Mouse (Mus musculus): ENCODE measurements around the gene Snapc4. TPM values are rescaled to one million over a fixed set of nuclear protein-coding genes. Genes with fewer than 3 reads are reported as not detected.

Snapc4 gene
- total RNA-seq (2023), result 100 to 1,000 TPM; 109 to 121 TPM

GRCm38 (mm10) chr2:26380131-26380771 lies at the start of gene Snapc4:
TSS of gene Snapc4 (minus strand) at chr2:26380653.

GRCm38 (mm10) chr2:26408515-26409356 lies 28.3 kb upstream of the Snapc4 start, which contains the start of gene Inpp5e:
TSS of gene Inpp5e (minus strand) at chr2:26409203.

GRCm38 (mm10) chr2:26389154-26389690 lies 8.8 kb upstream of the Snapc4 start, which contains the start of the genes Entr1 and Pmpca:
TSS of gene Entr1 (minus strand) at chr2:26389316.
TSS of gene Pmpca (plus strand) at chr2:26389339.

GRCm38 (mm10) chr2:26360772-26361171 lies 19.7 kb downstream of the Snapc4 start, which contains the start of gene Card9:
TSS of gene Card9 (minus strand) at chr2:26360918.

GRCm38 (mm10) chr2:26351358-26352290 lies 28.8 kb downstream of the Snapc4 start, which contains the start of gene Dnlz:
TSS of gene Dnlz (minus strand) at chr2:26352110.

GRCm38 (mm10) chr2:26315072-26315924 lies 65.2 kb downstream of the Snapc4 start, which contains the start of gene Gpsm1:
TSS of gene Gpsm1 (plus strand) at chr2:26315515.

Other genes starting within 250 kb of the Snapc4 start
- not detected for gene Lhx3, start 172.4 kb downstream of the Snapc4 start, total RNA-seq (2023)
- 1 to 10 TPM; 8.5 to 9.9 TPM for gene Qsox2, start 143.1 kb downstream of the Snapc4 start, total RNA-seq (2023)
- not detected for gene Ccdc187, start 86.1 kb downstream of the Snapc4 start, total RNA-seq (2023)
- 10 to 100 TPM; 21.7 to 24.7 TPM for gene Gpsm1, start 65.1 kb downstream of the Snapc4 start, total RNA-seq (2023)
- gene Dnlz, start 28.5 kb downstream of the Snapc4 start, total RNA-seq (2023), result 10 to 100 TPM in 1 of 2 experiments, 1 to 10 TPM in 1; 9.6 to 11.1 TPM
- 1 to 10 TPM; 2.8 to 5.5 TPM for gene Card9, start 19.7 kb downstream of the Snapc4 start, total RNA-seq (2023)
- gene Entr1, start 8.7 kb upstream of the Snapc4 start, total RNA-seq (2023), result 100 to 1,000 TPM; 149 to 153 TPM
- gene Pmpca, start 8.7 kb upstream of the Snapc4 start, total RNA-seq (2023), result 10 to 100 TPM; 80.7 to 86.7 TPM
- 10 to 100 TPM; 33.3 to 36.9 TPM for gene Inpp5e, start 28.6 kb upstream of the Snapc4 start, total RNA-seq (2023)
- gene Sec16a, start 64.6 kb upstream of the Snapc4 start, total RNA-seq (2023), result 10 to 100 TPM; 79.3 to 91.7 TPM
- gene Notch1, start 136.0 kb upstream of the Snapc4 start, total RNA-seq (2023), result 100 to 1,000 TPM; 134 to 135 TPM
- 1 to 10 TPM in 1 of 2 experiments, not detected in 1; 4.3 TPM for gene Egfl7, start 199.4 kb upstream of the Snapc4 start, total RNA-seq (2023)
- gene Gm20532, start 206.0 kb upstream of the Snapc4 start, total RNA-seq (2023), result not detected
- gene Agpat2, start 223.8 kb upstream of the Snapc4 start, total RNA-seq (2023), result 10 to 100 TPM; 12.5 to 17.0 TPM
- gene Fam69b, start 247.8 kb upstream of the Snapc4 start, total RNA-seq (2023), result 1 to 10 TPM in 1 of 2 experiments, under 1 TPM in 1; 0.95 to 1.2 TPM